Mouse (Mus musculus): ENCODE measurements around the gene Cby1.

DNA sequence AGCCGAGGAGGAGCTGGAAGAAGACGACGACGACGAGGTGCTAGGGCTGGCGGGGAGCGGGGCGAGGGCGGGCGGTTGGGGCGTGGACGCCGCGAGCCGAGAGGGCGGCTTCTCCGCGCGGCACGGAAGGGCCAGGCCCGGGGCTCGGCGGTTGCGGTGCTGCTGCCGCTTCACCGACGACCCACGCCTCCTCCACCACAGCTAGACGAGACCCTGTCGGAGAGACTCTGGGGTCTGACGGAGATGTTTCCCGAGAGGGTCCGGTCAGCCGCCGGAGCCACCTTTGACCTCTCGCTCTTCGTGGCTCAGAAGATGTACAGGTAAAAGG lies 11.9 kb downstream of the Cby1 start:
- no peak for TF ChIP-seq POLR2A (IDR thresholded peaks at IDR 0.05; ENCODE audit: borderline replicate concordance, extremely low read depth, insufficient read depth, insufficient read length, poor library complexity, severe bottlenecking)
- no peak for TF ChIP-seq CTCF (IDR thresholded peaks at IDR 0.05; ENCODE audit: borderline replicate concordance, extremely low read depth, insufficient read depth, insufficient read length)
